Mouse (Mus musculus) layer of hippocampus, postnatal 25 days (tissue): ENCODE measurements around the gene Kpna4. TPM values are rescaled to one million over a fixed set of nuclear protein-coding genes. Genes with fewer than 3 reads are reported as not detected.

Experiments used
- DNase-seq, 2 experiments: peaks; one replicate each; pipeline ENCODE4 v3.0.0; 2022; ENCODE audit warnings: mixed read lengths in 2 of 2, low spot score in 1 of 2; ENCODE audit errors: extremely low spot score in 1 of 2
- total RNA-seq, 2 experiments: library from RNA; stranded (reverse); gene quantifications; 2 replicates each; pipeline ENCODE4 v1.2.3; 2021

Kpna4 gene
- total RNA-seq, 2 experiments from 2014 or later = 79.5 to 84.7 TPM

DNA sequence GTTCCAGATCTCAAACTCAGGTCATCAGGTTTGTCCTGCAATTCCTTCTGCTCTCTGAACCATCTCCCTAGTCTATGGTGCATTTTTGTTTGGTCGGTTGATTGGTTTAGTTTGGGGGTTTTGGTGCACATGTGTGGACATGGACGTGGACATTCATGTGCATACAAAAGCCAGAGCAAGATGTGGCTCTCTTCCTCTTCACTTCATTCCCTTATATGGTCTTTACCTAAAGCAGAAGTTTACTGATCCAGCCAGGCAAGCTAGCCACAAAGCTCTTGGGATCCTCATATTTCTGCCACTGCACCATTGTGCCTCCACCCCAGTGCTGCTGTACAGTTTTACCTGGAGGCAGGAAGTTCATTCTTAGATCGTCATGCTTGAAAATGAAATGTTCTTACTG is 109.7 kb downstream of the Kpna4 start:
- DNase-seq = no peak

Other genes with a start within 250 kb of the Kpna4 start
- 10 to 100 TPM; 23.5 to 23.9 TPM for gene Ift80, start 122.5 kb downstream of the Kpna4 start, total RNA-seq
- gene Smc4, start 122.4 kb downstream of the Kpna4 start, total RNA-seq = 1 to 10 TPM; 6.8 to 7.0 TPM
- gene Trim59, start 82.4 kb downstream of the Kpna4 start, total RNA-seq = 10 to 100 TPM; 13.0 to 14.6 TPM
- gene Arl14, start 95.3 kb upstream of the Kpna4 start, total RNA-seq = not detected
- 10 to 100 TPM; 45.9 to 55.1 TPM for gene Ppm1l, start 189.7 kb upstream of the Kpna4 start, total RNA-seq